In the genomic region with DNA sequence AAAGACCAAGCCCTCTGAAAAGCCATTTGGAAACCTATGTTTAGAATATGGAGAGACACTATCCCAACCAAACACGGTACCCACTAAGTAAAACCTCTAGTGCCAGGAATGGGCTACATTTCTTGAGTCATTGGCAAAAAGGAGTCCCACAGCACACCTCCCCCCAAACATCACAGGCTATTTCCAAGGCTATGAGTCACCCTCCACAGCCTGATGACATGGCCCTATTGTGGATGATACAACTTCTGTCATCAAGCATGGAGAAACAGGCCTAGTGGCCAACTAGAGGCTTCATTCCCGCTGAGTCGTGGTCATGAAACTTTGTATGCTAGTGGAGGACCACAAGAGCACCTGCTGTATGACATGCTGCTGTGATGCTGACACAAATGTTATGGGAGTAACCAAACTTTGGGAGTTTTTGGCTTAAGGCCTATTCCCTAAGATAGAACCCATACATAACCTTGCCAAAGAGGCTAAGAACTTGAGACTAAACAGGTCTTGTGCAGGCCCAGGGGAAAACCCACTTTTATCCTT, we compare ENCODE assay signal across 26 mouse cellular contexts. TPM values are rescaled to one million over a fixed set of nuclear protein-coding genes. Genes with fewer than 3 reads are reported as not detected.
DNase-seq lines count a peak whose midpoint lies in the region; ATAC-seq and TF ChIP-seq lines count a peak whose summit lies in the region.
"Had no signal": no experiment of that assay in that cellular context is flagged by ENCODE, and none has a peak within 500 bp of the region (broad histone marks: within the 10 kb centered on the region; RNA-seq: fewer than 3 reads in every experiment).

No protein-coding gene starts in this region.

- no peak for TF ChIP-seq CTCF in lung, postnatal 0 days (IDR thresholded peaks at IDR 0.05)

- no peak overlapping the region for H3K4me3 ChIP-seq in lung, postnatal 0 days (ENCODE audit: low read depth, low read length)
- no peak overlapping the region for H3K4me3 ChIP-seq in neural tube, embryonic 15.5 days (replicated peaks)
- H3K4me3 ChIP-seq: heart, embryonic 15.5 days; hindbrain, embryonic 10.5 days; layer of hippocampus, adult 2 months; liver, embryonic 15.5 days; midbrain, embryonic 13.5 days; neural tube, embryonic 13.5 days had no signal

- H3K4me2 ChIP-seq in lung, postnatal 0 days (replicated peaks; ENCODE audit: low read depth, low read length), result no peak overlapping the region
- H3K4me2 ChIP-seq in neural tube, embryonic 15.5 days, result no peak overlapping the region
- H3K4me2 ChIP-seq: heart, embryonic 15.5 days; liver, embryonic 15.5 days; midbrain, embryonic 13.5 days; neural tube, embryonic 13.5 days had no signal

- no peaks in the 10 kb centered on the region for H3K4me1 ChIP-seq in lung, postnatal 0 days (ENCODE audit: insufficient read depth, low read depth, low read length)
- no peaks in the 10 kb centered on the region for H3K4me1 ChIP-seq in neural tube, embryonic 15.5 days
- H3K4me1 ChIP-seq: heart, embryonic 15.5 days; hindbrain, embryonic 10.5 days; liver, embryonic 15.5 days; midbrain, embryonic 13.5 days; neural tube, embryonic 13.5 days had no signal

- DNase-seq in lung, postnatal 0 days (ENCODE audit: low spot score), result peak; percentile 5
- no peak for DNase-seq in lung, postnatal 10 days
- DNase-seq in adrenal gland, adult 8-10 months, result peak; percentile 40
- no peak for DNase-seq in cerebellum, adult 11 months
- no peak for DNase-seq in heart, adult 9 months (ENCODE audit: low spot score in 2 of 2)
- DNase-seq: cerebellum, adult 11-12 months; cerebellum, postnatal 14 days; embryo, embryonic 11 days; gastrocnemius, postnatal 10 days; heart, adult 18-20 months; kidney, adult 11 months; right cerebral cortex, postnatal 14 days; thymus, adult 18-20 months; thymus, postnatal 4 days had no signal

- no peak for TF ChIP-seq EP300 in lung, postnatal 0 days (IDR thresholded peaks at IDR 0.05)

- WGBS in lung, postnatal 0 days, result 98% methylated on average over 3 of the region's 3 CpGs
- WGBS in neural tube, embryonic 15.5 days, result over 99% methylated on average over 3 of the region's 3 CpGs

- ATAC-seq in lung, postnatal 0 days, result no peak
- 0 out of 2 replicates have a peak, but pooled peaks have one; percentile 34 for ATAC-seq in erythroid progenitor cell, adult 5-6 weeks (replicated peaks; ENCODE audit: low FRiP score, poor library complexity, severe bottlenecking)
- ATAC-seq in neural tube, embryonic 15.5 days (ENCODE audit: low FRiP score), result no peak
- ATAC-seq: CD4-positive, CD25-positive, alpha-beta regulatory T cell, adult 4 months; hindbrain, postnatal 0 days; midbrain, embryonic 13.5 days had no signal

- H3K27ac ChIP-seq in lung, postnatal 0 days (ENCODE audit: low read length), result no peak overlapping the region
- no peak overlapping the region for H3K27ac ChIP-seq in neural tube, embryonic 15.5 days (replicated peaks)
- H3K27ac ChIP-seq: heart, embryonic 15.5 days; hindbrain, embryonic 10.5 days; hindbrain, postnatal 0 days; kidney, postnatal 0 days; layer of hippocampus, adult 2 months; liver, embryonic 15.5 days; midbrain, embryonic 13.5 days; neural tube, embryonic 13.5 days had no signal

- no peak overlapping the region for H3K9ac ChIP-seq in lung, postnatal 0 days (replicated peaks; ENCODE audit: low read depth)
- H3K9ac ChIP-seq in neural tube, embryonic 15.5 days (replicated peaks), result no peak overlapping the region
- H3K9ac ChIP-seq: heart, embryonic 15.5 days; liver, embryonic 15.5 days; midbrain, embryonic 13.5 days; neural tube, embryonic 13.5 days had no signal

- H3K9me3 ChIP-seq in lung, postnatal 0 days (ENCODE audit: low read length), result no peaks in the 10 kb centered on the region
- H3K9me3 ChIP-seq in neural tube, embryonic 15.5 days (replicated peaks), result no peaks in the 10 kb centered on the region
- H3K9me3 ChIP-seq: G1E; heart, embryonic 15.5 days; hindbrain, embryonic 10.5 days; liver, embryonic 15.5 days; midbrain, embryonic 13.5 days; neural tube, embryonic 13.5 days had no signal

- peaks cover 28% of the 10 kb centered on the region; the same call in 1 of the 2 replicates for H3K36me3 ChIP-seq in lung, postnatal 0 days (ENCODE audit: insufficient read depth, low read length)
- peaks cover 62% of the 10 kb centered on the region for H3K36me3 ChIP-seq in neural tube, embryonic 15.5 days

- no peaks in the 10 kb centered on the region for H3K27me3 ChIP-seq in lung, postnatal 0 days (replicated peaks; ENCODE audit: insufficient read depth, low read length)
- no peaks in the 10 kb centered on the region for H3K27me3 ChIP-seq in neural tube, embryonic 15.5 days (replicated peaks)
- H3K27me3 ChIP-seq: heart, embryonic 15.5 days; liver, embryonic 15.5 days; midbrain, embryonic 13.5 days; neural tube, embryonic 13.5 days had no signal

RNA-seq across cellular contexts. Expression of a gene that starts 33.5 kb away (rescaled TPM):
- polyA plus RNA-seq in lung, postnatal 0 days (2015; fragmentation: Nextera tagmentation; extraction: Ambion mirVana), result 20.0 and 23.4 TPM in 2 replicates
- total RNA-seq in adrenal gland, adult 8-10 months (2022), result 10 to 100 TPM; 22.8 to 27.8 (median 26.7) TPM
- 2.9 and 3.2 TPM in 2 replicates for total RNA-seq in erythroid progenitor cell, adult 5-6 weeks (2015; ENCODE audit: low replicate concordance)
- total RNA-seq in erythroid progenitor cell, adult 5-6 weeks (2017; ENCODE audit: low replicate concordance), result 1.9 and 2.0 TPM in 2 replicates
- 20.6 and 22.5 TPM in 2 replicates for polyA plus RNA-seq in neural tube, embryonic 15.5 days (2015; fragmentation: Nextera tagmentation; extraction: Ambion mirVana)

RNA-seq across cellular contexts. Expression of a gene that starts 44.9 kb away (rescaled TPM):
- 13.1 and 15.0 TPM in 2 replicates for polyA plus RNA-seq in lung, postnatal 0 days (2015; fragmentation: Nextera tagmentation; extraction: Ambion mirVana)
- 10 to 100 TPM; 33.7 to 41.1 (median 37.8) TPM for total RNA-seq in adrenal gland, adult 8-10 months (2022)
- total RNA-seq in erythroid progenitor cell, adult 5-6 weeks (2015; ENCODE audit: low replicate concordance), result 12.6 and 19.1 TPM in 2 replicates
- 11.9 and 14.1 TPM in 2 replicates for total RNA-seq in erythroid progenitor cell, adult 5-6 weeks (2017; ENCODE audit: low replicate concordance)
- 21.8 and 23.9 TPM in 2 replicates for polyA plus RNA-seq in neural tube, embryonic 15.5 days (2015; fragmentation: Nextera tagmentation; extraction: Ambion mirVana)

RNA-seq across cellular contexts. Expression of a gene that starts 52.9 kb away (rescaled TPM):
- polyA plus RNA-seq in lung, postnatal 0 days (2015; fragmentation: Nextera tagmentation; extraction: Ambion mirVana), result 5.7 and 7.0 TPM in 2 replicates
- total RNA-seq in adrenal gland, adult 8-10 months (2022), result 1 to 10 TPM; 6.3 to 8.1 (median 6.7) TPM
- 1.3 TPM in 1 of 2 replicates, not detected in the other for total RNA-seq in erythroid progenitor cell, adult 5-6 weeks (2015; ENCODE audit: low replicate concordance)
- 1.4 and 4.2 TPM in 2 replicates for total RNA-seq in erythroid progenitor cell, adult 5-6 weeks (2017; ENCODE audit: low replicate concordance)
- polyA plus RNA-seq in neural tube, embryonic 15.5 days (2015; fragmentation: Nextera tagmentation; extraction: Ambion mirVana), result 16.5 and 16.7 TPM in 2 replicates

Comparison
In these comparisons a context has a peak if more than half of its experiments do, and no peak if none do; other contexts are left out.
1. DNase-seq: peak in lung, postnatal 0 days (single experiment) and adrenal gland, adult 8-10 months (single experiment); none in lung, postnatal 10 days (single experiment), cerebellum, adult 11 months (single experiment) and heart, adult 9 months (0 of 2).
2. RNA of a gene that starts 33.5 kb away (total RNA-seq): 22.8 to 27.8 TPM in adrenal gland, adult 8-10 months; 1.9 to 3.2 TPM in erythroid progenitor cell, adult 5-6 weeks; every median in the first group is over 4 times any median in the second.